Mouse (Mus musculus) megakaryocyte, adult 5-6 weeks (primary cell): ENCODE measurements around the gene Tead4. TPM values are rescaled to one million over a fixed set of nuclear protein-coding genes. Genes with fewer than 3 reads are reported as not detected.
"Not testable (repeated sequence)": the region's sequence is repeated elsewhere in the genome, so short reads cannot be mapped to it uniquely, and the experiment has no call there.

Experiments used
- ATAC-seq: 2 replicates; pipeline ENCODE4 v1.8.0; 2016; ENCODE audit warnings: mild to moderate bottlenecking, inconsistent platforms; ENCODE audit not compliant: poor library complexity, severe bottlenecking
- total RNA-seq, 2 experiments: library from RNA; stranded (forward) in 1 of 2; stranded (reverse) in 1 of 2; fragments of 153-499, 151-499 nt in 1 of 2; fragments of 221-1000, 200-1000 nt in 1 of 2; gene quantifications; 2 replicates each; pipeline versions ENCODE4 v1.2.3 to v1.2.4; 2015 to 2017

The Tead4 gene
- 0.05 TPM in 1 of 2 replicates, not detected in the other for total RNA-seq (2015)
- total RNA-seq (2017): 0.07 and 0.20 TPM in 2 replicates

- peak; percentile 55; the same call in 1 of the 2 replicates for ATAC-seq
Measured at GRCm38 (mm10) chr6:128300134-128301001, at the start of gene Tead4. Tead4 (minus strand) TSS chr6:128300823.

DNA sequence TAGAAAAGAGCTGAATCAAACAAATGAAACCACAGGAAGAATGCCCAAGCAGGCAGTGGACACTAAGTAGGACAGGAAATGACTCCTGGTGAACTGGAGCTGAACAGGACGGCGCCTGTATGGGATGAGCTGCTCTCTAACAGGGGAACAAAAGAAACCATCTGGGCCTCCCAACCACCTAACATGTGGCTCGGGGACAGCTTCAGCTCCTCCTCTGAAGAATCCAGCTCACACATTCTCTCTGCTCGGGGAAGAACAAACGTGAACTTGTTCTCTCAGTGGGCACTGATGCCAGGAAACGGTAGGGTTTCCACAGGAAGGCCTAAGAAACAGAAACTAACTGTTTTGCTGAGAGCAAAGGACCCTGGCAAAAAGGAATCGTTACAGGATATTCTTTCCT lies 49.1 kb upstream of the Tead4 start:
- no peak for ATAC-seq

DNA sequence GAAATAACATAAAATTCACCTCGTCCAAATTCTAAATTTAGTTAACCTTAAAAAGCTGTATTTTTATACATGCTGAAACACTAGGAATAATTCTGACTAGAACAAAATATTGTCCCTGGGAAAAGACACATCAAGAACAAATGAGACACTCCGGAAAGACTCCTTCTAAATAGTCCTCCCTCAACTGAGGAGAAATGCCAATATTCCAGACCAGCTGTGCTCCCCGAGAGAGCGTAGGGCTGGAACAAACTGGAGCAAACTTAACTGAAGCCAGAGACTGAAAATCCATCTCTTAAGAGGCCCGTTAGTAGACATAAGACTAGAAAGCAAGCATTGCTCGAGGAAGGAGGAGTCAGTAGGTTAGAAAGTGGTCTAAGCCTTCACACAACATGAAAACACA lies 46.2 kb upstream of the Tead4 start:
- no peak for ATAC-seq

GRCm38 (mm10) chr6:128345623-128346022 lies 45.0 kb upstream of the Tead4 start:
- ATAC-seq: peak; percentile 93

GRCm38 (mm10) chr6:128341956-128342723 lies 41.5 kb upstream of the Tead4 start:
- ATAC-seq: no peak

DNA sequence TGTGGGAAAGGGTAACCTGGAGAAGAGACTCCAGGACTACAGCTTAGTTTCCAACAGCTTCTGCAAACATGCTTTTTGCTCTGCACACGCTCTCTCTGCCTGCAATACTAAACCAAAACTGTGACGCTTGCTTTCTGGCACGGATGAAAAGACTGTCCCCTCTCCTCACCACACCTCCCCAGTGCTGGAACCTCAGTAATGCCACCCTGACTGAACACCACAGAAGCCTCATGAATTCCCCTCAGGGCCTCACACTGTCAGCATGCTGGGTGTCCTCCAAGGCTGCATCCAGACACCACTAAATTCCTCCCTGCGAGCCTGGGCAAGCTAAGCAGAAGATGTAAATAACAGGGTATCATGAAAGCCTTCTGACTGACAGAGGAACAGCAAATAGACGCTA lies 38.3 kb upstream of the Tead4 start:
- no peak for ATAC-seq

- no peak for ATAC-seq
Measured at GRCm38 (mm10) chr6:128337467-128337866, 36.8 kb upstream of the Tead4 start.

DNA sequence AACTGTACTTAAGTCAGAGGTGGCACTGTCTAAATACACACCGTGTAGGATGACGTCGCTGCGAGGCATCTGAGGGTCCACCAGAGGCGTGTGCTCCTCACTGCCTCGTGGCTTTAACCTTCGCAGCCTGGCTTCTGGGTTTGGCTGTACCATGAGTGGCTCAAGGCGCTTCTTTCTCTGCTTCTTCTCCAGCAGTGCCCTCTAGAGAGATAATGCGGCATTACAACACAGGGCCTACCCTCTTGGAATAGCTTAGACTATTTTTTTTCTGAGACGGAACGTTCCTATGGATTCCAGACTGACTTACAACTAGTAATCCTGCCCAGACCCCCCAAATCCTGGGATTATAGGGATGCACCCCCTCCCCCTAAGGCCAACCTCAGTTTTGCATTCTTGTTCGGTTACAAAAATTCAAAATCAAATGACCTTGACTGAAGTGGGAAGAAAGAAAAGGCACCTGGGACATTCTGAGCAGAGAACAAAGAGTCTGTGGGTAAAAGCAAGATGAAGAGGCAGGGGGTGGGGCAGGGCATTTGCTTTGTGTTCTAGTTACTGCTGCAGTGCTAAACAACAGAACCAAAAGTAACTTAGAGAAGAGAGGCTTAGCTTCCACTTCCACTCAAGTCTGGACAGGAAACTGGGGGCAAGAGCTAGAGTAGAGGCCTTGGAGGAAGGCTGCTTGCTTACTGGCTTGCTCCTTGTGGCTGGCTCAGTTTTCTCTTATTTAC lies 33.9 kb upstream of the Tead4 start:
- peak; percentile 92 for ATAC-seq

DNA sequence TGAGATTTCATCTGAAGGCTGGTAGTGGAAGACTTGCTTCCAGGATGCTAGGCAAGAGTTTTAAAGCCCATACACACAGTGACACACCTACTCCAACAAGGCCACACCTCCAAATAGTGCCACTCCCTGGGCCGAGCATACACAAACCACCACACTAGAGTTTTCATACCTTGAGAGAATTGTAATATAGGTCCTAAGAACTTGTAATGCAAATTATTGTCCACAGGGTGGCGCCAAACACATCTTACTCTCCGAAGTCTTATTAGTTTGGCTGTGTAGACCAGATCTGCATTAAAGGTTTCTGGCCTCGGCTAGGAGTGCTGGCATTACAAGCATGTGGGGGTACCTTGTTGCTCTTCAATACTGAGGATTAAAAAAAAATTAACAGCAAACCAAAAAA lies 17.7 kb upstream of the Tead4 start:
- ATAC-seq: peak; percentile 83

- ATAC-seq: no peak
Measured at GRCm38 (mm10) chr6:128315597-128315996, 15.0 kb upstream of the Tead4 start.

DNA sequence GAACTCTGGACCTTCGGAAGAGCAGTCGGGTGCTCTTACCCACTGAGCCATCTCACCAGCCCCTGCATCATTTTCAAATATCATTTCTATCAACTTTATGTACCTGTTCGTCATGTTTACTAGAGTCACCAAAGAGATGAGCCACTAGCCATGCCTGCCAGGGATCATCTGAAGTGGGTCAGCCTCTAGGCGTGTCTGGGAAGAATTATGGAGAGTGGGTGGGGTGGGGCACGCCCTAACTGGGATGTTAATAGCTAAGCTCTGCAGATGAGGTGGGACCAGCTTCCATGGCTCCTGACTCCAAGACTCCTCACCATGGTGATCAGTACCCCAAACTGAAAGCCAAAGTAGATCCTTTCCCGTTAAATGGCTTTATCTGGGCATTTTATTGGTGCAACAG lies 14.2 kb upstream of the Tead4 start:
- ATAC-seq: no peak

DNA sequence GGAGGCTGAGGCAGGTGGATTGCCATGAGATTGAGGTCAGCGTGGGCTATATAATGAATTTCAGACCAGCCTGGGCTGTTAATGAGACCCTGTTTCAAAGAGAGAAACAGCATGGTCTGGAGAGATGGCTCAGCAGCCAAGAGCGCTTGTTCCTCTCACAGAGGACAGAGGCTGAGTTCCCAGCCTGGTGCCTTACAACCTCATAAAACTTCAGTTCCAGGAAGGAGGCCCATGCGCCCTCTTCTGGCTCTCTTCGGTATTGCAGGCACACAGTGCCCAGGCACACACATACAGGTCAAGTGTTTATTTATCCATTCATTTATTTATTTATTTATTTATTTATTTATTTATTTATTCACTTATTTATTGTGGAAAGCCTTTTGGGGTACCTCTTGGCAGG lies 7.7 kb upstream of the Tead4 start:
- ATAC-seq: peak; percentile 84

- ATAC-seq: no peak
Measured at GRCm38 (mm10) chr6:128304801-128305200, 4.2 kb upstream of the Tead4 start.

DNA sequence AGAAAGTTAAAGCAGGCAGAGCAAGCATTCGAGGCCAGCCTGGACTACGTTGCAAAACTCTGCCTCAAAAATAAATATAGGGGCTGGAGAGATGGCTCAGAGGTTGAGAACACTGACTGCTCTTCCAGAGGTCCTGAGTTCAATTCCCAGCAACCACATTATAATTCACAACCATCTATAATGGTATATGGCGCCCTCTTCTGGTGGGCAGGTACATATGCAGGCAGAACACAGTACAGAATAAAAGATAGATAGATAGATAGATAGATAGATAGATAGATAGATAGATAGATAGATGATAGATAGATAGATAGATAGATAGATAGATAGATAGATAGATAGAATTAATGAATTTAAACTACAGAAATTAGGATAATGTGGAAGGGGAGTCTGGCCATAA lies 2.0 kb upstream of the Tead4 start:
- not testable (repeated sequence) for ATAC-seq

- ATAC-seq: no peak
Measured at GRCm38 (mm10) chr6:128301891-128302290, 1.3 kb upstream of the Tead4 start.

DNA sequence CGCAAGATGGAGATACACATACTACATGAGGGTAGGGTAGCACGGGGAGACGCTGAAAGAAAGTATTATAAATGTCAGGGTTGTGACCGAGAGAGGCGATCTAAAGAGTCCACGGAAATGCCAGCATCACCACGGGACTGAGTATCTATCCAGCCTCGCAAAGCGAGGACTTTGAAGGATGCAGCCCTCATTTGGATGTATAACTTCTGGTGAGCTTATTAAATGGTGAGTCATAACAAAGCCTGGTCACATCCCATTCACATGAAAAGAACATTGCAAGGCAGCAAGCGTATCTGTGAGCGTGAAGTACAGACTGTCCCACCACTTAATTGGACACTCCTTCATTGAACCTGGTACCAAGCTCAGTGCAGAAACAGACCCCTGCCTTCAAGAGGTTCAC lies 835 bp upstream of the Tead4 start:
- ATAC-seq: no peak

DNA sequence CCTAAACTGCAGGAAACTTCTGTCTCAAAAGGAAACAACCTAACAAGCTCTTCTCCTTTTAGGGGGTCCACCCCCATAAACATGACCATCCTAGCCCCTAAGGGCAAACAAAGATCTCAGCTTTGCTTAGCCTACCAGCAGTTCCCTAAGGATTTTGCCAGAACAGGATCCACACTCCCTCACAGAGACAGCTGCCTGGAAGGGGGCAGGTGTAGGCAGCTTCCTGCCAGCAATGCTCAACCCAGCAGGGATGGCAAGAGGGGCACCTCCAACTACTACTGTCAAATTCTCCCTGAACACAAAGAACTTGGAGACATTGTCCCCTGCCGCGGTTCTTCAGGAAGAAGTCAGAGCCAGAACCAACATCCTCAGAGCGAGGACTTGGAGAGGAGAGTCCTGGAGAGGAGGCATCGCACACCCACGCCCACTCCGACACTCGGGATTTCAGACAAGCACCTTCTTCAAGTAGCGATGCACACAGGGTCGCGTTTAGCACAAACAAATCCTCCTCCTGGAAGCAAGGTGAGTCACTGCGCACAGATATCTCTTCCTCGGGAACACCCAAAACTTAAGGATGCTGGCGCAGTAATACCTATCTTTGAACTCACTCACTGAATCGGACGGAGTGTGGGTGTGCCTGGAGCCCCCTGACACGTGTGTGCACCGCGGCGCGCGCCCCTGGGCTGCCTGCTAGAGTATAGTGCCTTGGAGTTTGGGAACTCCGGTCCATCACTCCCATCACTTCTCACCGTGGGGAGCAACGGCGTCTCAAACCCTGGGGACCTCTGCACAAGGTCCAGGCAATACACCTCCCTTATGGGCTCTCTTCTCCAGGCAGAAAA lies 1.1 kb downstream of the Tead4 start:
- ATAC-seq: no peak

DNA sequence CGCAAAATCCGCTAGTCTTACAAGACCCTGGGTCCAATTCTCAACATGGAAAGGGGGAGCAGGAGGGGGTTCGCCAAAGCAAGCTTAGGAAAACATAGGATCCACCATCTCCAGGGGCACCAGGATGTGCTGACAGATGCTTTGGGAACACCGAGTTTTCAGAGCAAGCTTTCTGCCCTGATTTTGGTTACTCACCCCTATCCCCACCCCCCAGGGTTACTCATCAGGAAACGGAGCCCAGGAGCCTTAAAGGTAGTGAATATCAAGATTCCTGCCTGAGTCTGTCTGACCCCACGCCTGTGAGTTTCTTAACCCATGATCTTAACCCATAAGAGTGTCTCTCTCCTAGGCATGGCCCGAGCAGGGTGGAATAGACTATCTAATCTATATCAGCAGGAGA lies 2.4 kb downstream of the Tead4 start:
- no peak for ATAC-seq

GRCm38 (mm10) chr6:128296750-128297393 lies 3.8 kb downstream of the Tead4 start:
- ATAC-seq: no peak
